Mouse (Mus musculus) layer of hippocampus, postnatal 10 days (tissue): ENCODE results near the gene Lrmp. TPM values are rescaled to one million over a fixed set of nuclear protein-coding genes. Genes with fewer than 3 reads are reported as not detected.
A peak's percentile ranks its signal among the peaks of the same experiment; 100 is the strongest.

Experiments used
- DNase-seq, 2 experiments: peaks; one replicate each; pipeline ENCODE4 v3.0.0; 2021; ENCODE audit warnings: low spot score in 2 of 2
- total RNA-seq, 2 experiments: library from RNA; stranded (reverse); gene quantifications; 2 replicates each; pipeline ENCODE4 v1.2.3; 2021

Lrmp gene
- total RNA-seq, 2 experiments from 2014 or later = 1.8 to 2.6 TPM

- no peak for DNase-seq
These were observed 82.7 kb downstream of the Lrmp start for GRCm38 (mm10) chr6:145197949-145198686.

- no peak for DNase-seq
These were observed 87.1 kb downstream of the Lrmp start for GRCm38 (mm10) chr6:145202432-145203125.

- DNase-seq = no peak
These were observed 89.0 kb downstream of the Lrmp start for GRCm38 (mm10) chr6:145204440-145204839.

- DNase-seq = no peak
These were observed 89.7 kb downstream of the Lrmp start for GRCm38 (mm10) chr6:145205142-145205541.

- DNase-seq = no peak
These were observed 94.7 kb downstream of the Lrmp start for GRCm38 (mm10) chr6:145210056-145210680.

GRCm38 (mm10) chr6:145210816-145211338, 95.4 kb downstream of the Lrmp start, which contains the start of the genes Casc1 and Etfrf1:
Casc1 (minus strand) TSS chr6:145211005.
Etfrf1 (plus strand) TSS chr6:145211134.
- peak; percentile 95 to 96 for DNase-seq

GRCm38 (mm10) chr6:145211376-145212305, 96.2 kb downstream of the Lrmp start:
- DNase-seq = no peak

GRCm38 (mm10) chr6:145213916-145214315, 98.5 kb downstream of the Lrmp start:
- DNase-seq = no peak

GRCm38 (mm10) chr6:145215826-145216225, 100.4 kb downstream of the Lrmp start:
- DNase-seq = no peak

- DNase-seq = no peak
These were observed 108.8 kb downstream of the Lrmp start for GRCm38 (mm10) chr6:145224246-145224645.

Other genes with a start within 250 kb of the Lrmp start
- gene Bcat1, start 39.5 kb upstream of the Lrmp start, total RNA-seq = 10 to 100 TPM; 78.6 to 79.6 TPM
- gene Casc1, start 95.4 kb downstream of the Lrmp start, total RNA-seq = 1 to 10 TPM; 1.4 to 2.2 TPM
- gene Etfrf1, start 95.5 kb downstream of the Lrmp start, total RNA-seq = 10 to 100 TPM; 20.3 to 22.6 TPM
- 10 to 100 TPM; 85.5 to 94.1 TPM for gene Kras, start 134.6 kb downstream of the Lrmp start, total RNA-seq